Mouse (Mus musculus): ENCODE measurements around the gene Sema3f.

- no peak for TF ChIP-seq POLR2A (IDR thresholded peaks at IDR 0.05; ENCODE audit: low read depth, low read length)
- no peak for TF ChIP-seq CTCF (IDR thresholded peaks at IDR 0.05; ENCODE audit: borderline replicate concordance, insufficient read depth, low read length)
These were observed 1.7 kb downstream of the Sema3f start for GRCm38 (mm10) chr9:107708439-107709095.
